Mouse (Mus musculus) layer of hippocampus, postnatal 10 days (tissue): ENCODE measurements around the gene Eps8l2. TPM values are rescaled to one million over a fixed set of nuclear protein-coding genes. Genes with fewer than 3 reads are reported as not detected.
A peak's percentile ranks its signal among the peaks of the same experiment; 100 is the strongest.
"Not testable (repeated sequence)": the region's sequence is repeated elsewhere in the genome, so short reads cannot be mapped to it uniquely, and the experiment has no call there.

Source experiments
- DNase-seq, 2 experiments: peaks; one replicate each; pipeline ENCODE4 v3.0.0; 2021; ENCODE audit warnings: low spot score in 2 of 2
- total RNA-seq, 2 experiments: library from RNA; stranded (reverse); gene quantifications; 2 replicates each; pipeline ENCODE4 v1.2.3; 2021

The Eps8l2 gene
- total RNA-seq, 2 experiments from 2014 or later, result 2.3 to 2.4 TPM

GRCm38 (mm10) chr7:141405466-141405865 is 66.8 kb downstream of the Eps8l2 start:
- no peak for DNase-seq

GRCm38 (mm10) chr7:141407670-141408069 is 69.0 kb downstream of the Eps8l2 start:
- DNase-seq, result not testable (repeated sequence)

- DNase-seq, result peak; percentile 90 to 91
These were observed 70.2 kb downstream of the Eps8l2 start for GRCm38 (mm10) chr7:141408833-141409232.

- no peak for DNase-seq
These were observed 72.0 kb downstream of the Eps8l2 start for GRCm38 (mm10) chr7:141410631-141411030.

GRCm38 (mm10) chr7:141411667-141412066 is 73.0 kb downstream of the Eps8l2 start:
- no peak for DNase-seq

Other genes starting within 250 kb of the Eps8l2 start
- 1 to 10 TPM; 2.1 to 2.5 TPM for gene Sigirr, start 238.3 kb upstream of the Eps8l2 start, total RNA-seq
- not detected for gene Ano9, start 221.1 kb upstream of the Eps8l2 start, total RNA-seq
- 10 to 100 TPM; 47.9 to 68.4 TPM for gene Ptdss2, start 216.5 kb upstream of the Eps8l2 start, total RNA-seq
- gene Rnh1, start 166.0 kb upstream of the Eps8l2 start, total RNA-seq, result 10 to 100 TPM; 29.7 to 32.4 TPM
- 100 to 1,000 TPM; 210 to 243 TPM for gene Hras, start 144.9 kb upstream of the Eps8l2 start, total RNA-seq
- 1 to 10 TPM; 5.0 to 5.8 TPM for gene Lrrc56, start 144.7 kb upstream of the Eps8l2 start, total RNA-seq
- not detected for gene Lmntd2, start 124.8 kb upstream of the Eps8l2 start, total RNA-seq
- gene Rassf7, start 123.0 kb upstream of the Eps8l2 start, total RNA-seq, result 1 to 10 TPM; 1.6 to 1.7 TPM
- 10 to 100 TPM; 71.6 to 72.7 TPM for gene Phrf1, start 110.1 kb upstream of the Eps8l2 start, total RNA-seq
- gene Irf7, start 72.4 kb upstream of the Eps8l2 start, total RNA-seq, result under 1 TPM; 0.29 to 0.64 TPM
- gene Cdhr5, start 62.1 kb upstream of the Eps8l2 start, total RNA-seq, result not detected
- gene Sct, start 59.7 kb upstream of the Eps8l2 start, total RNA-seq, result under 1 TPM in 1 of 2 experiments, not detected in 1; 0.76 TPM
- gene Drd4, start 46.9 kb upstream of the Eps8l2 start, total RNA-seq, result under 1 TPM; 0.45 to 0.55 TPM
- gene Deaf1, start 11.2 kb upstream of the Eps8l2 start, total RNA-seq, result 100 to 1,000 TPM; 220 to 227 TPM
- 10 to 100 TPM; 25.7 to 29.8 TPM for gene Tmem80, start 11.1 kb upstream of the Eps8l2 start, total RNA-seq
- gene Taldo1, start 53.3 kb downstream of the Eps8l2 start, total RNA-seq, result 100 to 1,000 TPM; 115 to 126 TPM
- gene Gatd1, start 75.3 kb downstream of the Eps8l2 start, total RNA-seq, result 10 to 100 TPM; 34.4 to 39.3 TPM
- gene Cend1, start 90.6 kb downstream of the Eps8l2 start, total RNA-seq, result 100 to 1,000 TPM; 259 to 281 TPM
- gene Slc25a22, start 99.0 kb downstream of the Eps8l2 start, total RNA-seq, result 100 to 1,000 TPM; 281 to 341 TPM
- gene Pidd1, start 105.1 kb downstream of the Eps8l2 start, total RNA-seq, result 1 to 10 TPM; 2.1 to 3.8 TPM
- 100 to 1,000 TPM; 648 to 721 TPM for gene Rplp2, start 108.5 kb downstream of the Eps8l2 start, total RNA-seq
- gene Pnpla2, start 116.3 kb downstream of the Eps8l2 start, total RNA-seq, result 10 to 100 TPM; 18.7 to 23.4 TPM
- gene Cracr2b, start 122.2 kb downstream of the Eps8l2 start, total RNA-seq, result 1 to 10 TPM; 4.6 to 7.2 TPM
- 10 to 100 TPM; 38.7 to 39.9 TPM for gene Cd151, start 128.5 kb downstream of the Eps8l2 start, total RNA-seq
- gene Polr2l, start 136.3 kb downstream of the Eps8l2 start, total RNA-seq, result 10 to 100 TPM; 43.0 to 50.5 TPM
- 10 to 100 TPM; 32.9 to 34.1 TPM for gene Tspan4, start 136.4 kb downstream of the Eps8l2 start, total RNA-seq
- 10 to 100 TPM; 68.7 to 69.8 TPM for gene Chid1, start 201.0 kb downstream of the Eps8l2 start, total RNA-seq
- gene Ap2a2, start 223.3 kb downstream of the Eps8l2 start, total RNA-seq, result 100 to 1,000 TPM; 271 to 272 TPM